Mouse (Mus musculus) left cerebral cortex, postnatal 10 days (tissue): ENCODE data around the gene Setx. TPM values are rescaled to one million over a fixed set of nuclear protein-coding genes. Genes with fewer than 3 reads are reported as not detected.

Experiments used
- DNase-seq, 2 experiments: peaks; one replicate each; pipeline ENCODE4 v3.0.0; 2021 to 2022; ENCODE audit warnings: low spot score in 2 of 2, mixed read lengths in 1 of 2; ENCODE audit errors: extremely low spot score in 1 of 2
- intact Hi-C: fragments of 180-260 bp; cut with DNase I; formaldehyde crosslinking; loops from one replicate; pipeline ENCODE4 v1.15.1; 2025
- total RNA-seq, 2 experiments: library from RNA; stranded (reverse); gene quantifications; 2 replicates each; pipeline ENCODE4 v1.2.3; 2021

Setx gene
- total RNA-seq, 2 experiments from 2014 or later: 49.9 to 60.9 TPM

DNA sequence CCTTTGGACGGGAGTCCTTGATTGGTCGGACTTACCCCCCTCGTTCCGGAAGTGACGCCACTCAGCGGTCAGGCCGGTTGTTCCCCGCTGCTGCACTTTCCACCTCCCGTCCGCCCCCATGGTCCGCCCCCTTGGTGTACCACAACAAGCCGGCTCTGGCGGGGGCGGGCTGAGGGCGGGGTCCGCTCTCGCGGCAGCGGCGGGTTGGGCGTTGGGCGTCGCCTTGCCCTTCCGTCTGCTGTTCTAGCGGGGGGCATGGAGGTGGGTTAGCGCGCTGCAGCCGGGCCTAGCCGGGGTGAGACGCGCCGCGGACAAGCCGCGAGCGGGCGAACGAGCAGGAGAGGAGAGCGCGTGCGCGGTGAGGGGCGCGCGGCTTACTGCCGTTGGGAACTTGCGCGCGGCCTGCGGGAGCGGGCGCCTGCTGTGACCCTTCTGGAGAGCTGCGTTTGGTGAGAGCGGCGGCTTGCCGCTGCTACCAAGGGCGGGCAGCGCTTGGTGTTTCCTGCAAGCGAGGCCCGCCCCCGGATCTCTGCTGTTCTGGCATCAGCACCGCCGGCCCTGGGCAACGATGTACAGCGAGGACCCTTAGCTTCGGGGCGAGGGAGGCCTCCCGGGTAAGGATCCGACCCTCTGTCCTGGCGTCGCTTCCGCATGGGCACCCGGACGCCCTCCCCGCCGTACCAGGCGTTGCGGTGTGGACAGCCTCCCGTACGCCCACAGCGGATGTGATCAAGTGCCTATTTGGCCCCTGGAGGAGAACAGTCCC is 1.1 kb downstream of the Setx start:
- intact Hi-C loops: no loop called here
- DNase-seq: peak; percentile 95 to 100

GRCm38 (mm10) chr2:29130118-29130899 is 6.3 kb downstream of the Setx start:
- no peak for DNase-seq
- intact Hi-C loops: no loop called here

DNA sequence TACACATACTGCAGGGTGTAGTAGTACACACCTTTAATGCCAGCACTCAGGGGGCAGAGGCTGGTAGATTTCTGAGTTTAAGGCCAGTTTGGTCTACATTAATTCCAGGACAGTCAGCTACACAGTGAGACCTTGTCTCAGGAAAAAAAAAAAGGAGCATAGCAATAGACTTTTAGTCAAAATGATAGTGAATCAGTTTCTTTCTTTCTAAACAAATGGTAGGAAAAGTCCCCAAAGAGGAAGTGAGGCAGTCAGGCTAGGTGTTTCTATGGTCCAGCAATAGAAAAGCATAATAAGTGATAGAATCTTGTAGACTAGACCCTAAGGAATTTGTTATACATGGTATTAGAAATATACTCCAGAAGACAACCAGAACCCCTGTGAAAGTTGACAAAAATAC is 11.2 kb downstream of the Setx start:
- DNase-seq: no peak
- intact Hi-C loops: no loop called here

- intact Hi-C loops: loop anchor here (10.0 kb wide), 1 partner anchor 467 kb away; no protein-coding TSS in a partner anchor
- DNase-seq: no peak
Measured at GRCm38 (mm10) chr2:29151941-29152340, 28.0 kb downstream of the Setx start.

DNA sequence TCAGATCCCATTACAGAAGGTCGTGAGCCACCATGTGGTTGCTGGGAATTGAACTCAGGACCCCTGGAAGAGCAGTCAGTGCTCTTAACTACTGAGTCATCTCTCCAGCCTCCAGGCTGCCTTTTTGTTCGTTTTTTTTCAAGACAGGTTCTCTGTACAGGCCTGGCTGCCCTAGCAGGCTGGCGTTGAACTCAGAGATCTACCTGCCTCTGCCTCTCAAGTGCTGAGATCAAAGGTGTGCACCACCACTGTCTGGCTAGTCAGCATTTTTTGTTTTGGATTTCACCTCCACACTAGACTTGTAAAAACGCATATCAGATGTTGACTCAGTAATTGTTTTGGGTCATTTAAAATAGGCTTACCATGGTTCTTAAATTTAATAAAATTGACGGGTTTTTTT is 44.1 kb downstream of the Setx start:
- intact Hi-C loops: no loop called here
- no peak for DNase-seq

GRCm38 (mm10) chr2:29174887-29175286 is 50.9 kb downstream of the Setx start:
- DNase-seq: no peak

DNA sequence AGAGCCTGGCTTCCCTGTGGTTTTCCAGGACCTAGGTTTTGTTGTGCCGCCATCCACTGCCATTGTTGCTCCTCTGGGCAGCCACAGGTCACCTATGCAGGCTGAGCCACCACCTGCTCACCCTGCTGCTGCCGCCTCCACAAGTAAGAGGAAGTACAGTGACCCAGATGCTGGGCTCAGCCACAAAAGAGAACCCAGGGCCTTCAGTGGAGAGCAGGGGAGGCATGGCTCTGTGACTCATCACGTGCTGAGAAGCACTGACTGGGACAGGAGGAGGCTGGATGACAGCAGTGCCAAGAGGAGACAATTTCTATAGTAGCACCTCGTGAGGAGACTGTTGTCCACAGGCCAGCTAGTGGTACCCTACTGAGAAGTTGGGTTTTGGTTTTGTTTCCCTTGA is 55.8 kb downstream of the Setx start:
- intact Hi-C loops: no loop called here
- no peak for DNase-seq

More at GRCm38 (mm10) chr2:29174887-29175286, 50.9 kb downstream of the Setx start:
- intact Hi-C loops: no loop called here

DNA sequence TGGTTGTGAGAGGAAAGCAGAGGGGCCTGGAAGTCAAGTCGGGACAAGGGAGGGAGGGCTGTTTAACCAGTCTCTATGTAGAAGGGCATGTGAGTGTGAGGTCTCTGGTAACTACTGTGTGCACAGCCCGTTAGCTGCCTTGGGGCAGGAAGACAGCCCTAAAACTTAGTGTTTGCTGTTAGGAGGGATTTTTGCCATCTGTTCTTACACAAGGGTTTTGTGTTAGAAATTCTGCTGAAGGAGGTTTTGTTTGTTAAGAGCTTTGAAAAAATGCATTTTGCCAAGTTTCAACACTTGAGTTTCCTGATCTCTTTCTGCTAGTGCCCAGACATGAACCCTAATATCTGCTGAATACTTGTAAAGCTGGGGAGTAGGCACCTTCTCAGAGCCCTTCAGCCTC is 57.1 kb downstream of the Setx start:
- DNase-seq: no peak
- intact Hi-C loops: no loop called here

DNA sequence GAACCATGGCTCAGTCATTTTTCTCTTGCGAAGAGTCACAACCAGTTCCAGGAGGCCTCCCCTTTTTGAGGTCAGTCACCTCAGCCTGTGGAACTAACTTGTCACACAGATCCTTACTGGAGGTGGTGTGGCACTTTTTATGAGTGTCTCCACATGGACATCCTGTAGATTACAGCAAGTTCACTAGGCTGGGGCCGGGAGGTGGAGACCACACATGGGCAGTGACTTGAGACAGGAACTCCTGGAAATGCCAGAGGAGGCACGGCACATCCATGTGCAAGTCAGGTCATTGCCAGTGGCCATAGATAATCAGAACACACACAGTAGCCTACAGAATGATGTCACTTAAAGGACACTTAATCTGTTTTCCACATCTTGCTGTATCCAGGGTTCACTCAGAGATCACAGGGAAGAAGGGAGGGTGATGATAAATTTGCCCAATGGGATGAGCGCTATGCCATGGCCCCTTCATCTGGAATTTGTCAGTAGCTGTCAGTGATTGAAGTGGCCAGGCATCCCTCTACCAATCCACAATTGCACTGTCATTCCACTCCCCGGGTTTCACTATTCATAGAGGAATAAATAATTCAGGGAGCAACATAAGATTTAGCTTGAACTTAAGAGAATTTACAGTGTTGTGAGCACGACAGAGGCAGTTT is 59.4 kb downstream of the Setx start:
- intact Hi-C loops: no loop called here

DNA sequence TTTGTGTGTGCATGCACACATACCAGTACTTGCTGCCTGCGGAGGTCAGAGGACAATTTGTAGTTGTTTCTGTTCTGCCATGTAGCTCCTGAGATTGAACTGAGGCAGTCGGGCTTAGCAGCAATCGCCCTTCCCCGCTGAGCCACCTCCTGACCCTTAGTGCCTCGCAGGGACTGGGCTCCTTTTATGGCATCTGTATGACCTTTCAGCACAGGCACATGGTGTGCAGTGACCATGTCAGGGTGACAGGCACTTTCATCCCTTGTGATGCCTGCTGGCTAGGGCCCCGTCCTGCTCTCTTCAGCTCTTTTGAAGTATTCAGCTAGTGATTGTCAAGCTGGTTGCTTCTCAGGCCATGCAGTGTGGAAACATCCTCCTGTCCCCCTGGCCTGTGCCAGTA is 62.2 kb downstream of the Setx start:
- intact Hi-C loops: no loop called here
- no peak for DNase-seq

More for the DNA sequence above, 59.4 kb downstream of the Setx start:
- no peak for DNase-seq

GRCm38 (mm10) chr2:29190392-29190791 is 66.4 kb downstream of the Setx start:
- intact Hi-C loops: no loop called here

GRCm38 (mm10) chr2:29191216-29192215 is 67.5 kb downstream of the Setx start:
- no peak for DNase-seq
- intact Hi-C loops: no loop called here

More at GRCm38 (mm10) chr2:29190392-29190791, 66.4 kb downstream of the Setx start:
- DNase-seq: no peak

DNA sequence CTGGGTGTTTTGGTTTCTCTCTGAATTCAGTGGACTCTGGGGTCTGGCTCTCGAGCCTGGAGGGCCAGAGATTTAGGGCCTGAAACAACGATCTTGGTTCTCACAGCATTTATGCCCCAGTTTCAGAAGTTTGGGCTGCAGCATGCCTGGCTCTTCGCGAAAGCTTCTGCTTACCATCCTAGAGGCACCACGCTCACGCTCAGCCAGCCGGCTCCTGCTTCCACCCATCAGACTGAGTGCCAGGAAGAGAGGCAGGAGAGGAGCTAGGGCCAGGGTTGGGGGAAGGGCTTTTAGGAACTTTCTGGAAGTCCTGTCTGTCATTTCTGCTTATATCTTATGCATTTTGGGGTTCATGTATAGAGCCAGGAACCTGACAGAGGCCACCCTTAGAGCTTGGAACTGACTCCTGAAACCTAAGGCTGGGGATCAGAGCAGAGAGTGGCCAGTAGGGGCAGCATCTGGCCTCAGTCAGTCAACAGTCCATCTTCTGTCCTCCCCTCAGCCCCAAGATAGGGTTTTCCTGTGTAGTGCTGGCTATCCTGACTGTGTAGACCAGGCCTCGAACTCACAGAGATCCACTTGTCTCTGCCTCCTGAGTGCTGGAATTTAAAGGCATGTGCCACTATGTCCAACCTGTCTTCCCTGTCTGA is 68.8 kb downstream of the Setx start:
- intact Hi-C loops: no loop called here
- no peak for DNase-seq

DNA sequence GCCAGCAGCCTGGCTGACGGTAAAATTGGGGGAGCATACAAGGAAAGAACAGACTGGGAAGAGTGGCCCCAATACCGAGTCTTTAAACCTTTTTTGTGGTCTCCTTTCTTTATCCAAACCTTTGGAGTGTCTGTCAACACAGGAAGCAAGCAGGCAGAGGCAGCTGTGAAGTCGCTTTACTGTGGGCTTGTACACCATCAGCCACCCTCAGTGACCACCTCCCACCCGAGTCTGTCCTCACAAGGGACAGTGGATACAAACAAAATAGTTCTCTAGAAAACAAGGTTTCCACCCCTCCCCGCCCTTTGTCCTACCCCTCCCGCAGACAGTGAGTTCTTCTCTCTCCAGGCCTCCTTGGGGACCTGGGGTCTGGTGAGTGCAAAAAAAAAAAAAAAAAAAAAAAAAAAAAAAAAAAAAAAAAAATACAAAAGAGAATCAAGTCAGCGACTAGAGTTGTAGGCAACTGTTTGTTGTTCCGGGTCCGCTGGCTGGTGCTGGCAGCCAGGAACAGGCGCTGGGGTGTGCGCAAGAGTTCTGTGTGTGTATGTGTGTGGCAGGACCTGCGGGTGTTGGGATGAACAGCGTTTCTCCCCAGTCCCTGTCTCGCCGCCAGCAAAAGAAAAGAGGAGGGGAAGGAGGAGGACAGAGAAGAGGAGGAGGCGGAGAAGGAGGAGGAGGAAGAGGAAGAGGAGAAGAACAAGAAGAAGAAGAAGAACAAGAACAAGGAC is 70.0 kb downstream of the Setx start:
- no peak for DNase-seq
- intact Hi-C loops: no loop called here

- intact Hi-C loops: loop anchor here (5.0 kb wide), 1 partner anchor 387 kb away; no protein-coding TSS in a partner anchor
Measured at GRCm38 (mm10) chr2:29194547-29195463, 70.8 kb downstream of the Setx start.

GRCm38 (mm10) chr2:29196844-29197243 is 72.9 kb downstream of the Setx start:
- peak in 1 of 2 experiments; percentile 15 for DNase-seq
- intact Hi-C loops: loop anchor here (5.0 kb wide), 1 partner anchor 385 kb away; no protein-coding TSS in a partner anchor

More at GRCm38 (mm10) chr2:29194547-29195463, 70.8 kb downstream of the Setx start:
- peak; percentile 22 to 78 for DNase-seq
